Mouse (Mus musculus): ENCODE results near the gene Med20. TPM values are rescaled to one million over a fixed set of nuclear protein-coding genes. Genes with fewer than 3 reads are reported as not detected.
A peak's percentile ranks its signal among the peaks of the same experiment; 100 is the strongest.

Gene Med20
- polyA plus RNA-seq, 1 experiment = 25.3 TPM

DNA sequence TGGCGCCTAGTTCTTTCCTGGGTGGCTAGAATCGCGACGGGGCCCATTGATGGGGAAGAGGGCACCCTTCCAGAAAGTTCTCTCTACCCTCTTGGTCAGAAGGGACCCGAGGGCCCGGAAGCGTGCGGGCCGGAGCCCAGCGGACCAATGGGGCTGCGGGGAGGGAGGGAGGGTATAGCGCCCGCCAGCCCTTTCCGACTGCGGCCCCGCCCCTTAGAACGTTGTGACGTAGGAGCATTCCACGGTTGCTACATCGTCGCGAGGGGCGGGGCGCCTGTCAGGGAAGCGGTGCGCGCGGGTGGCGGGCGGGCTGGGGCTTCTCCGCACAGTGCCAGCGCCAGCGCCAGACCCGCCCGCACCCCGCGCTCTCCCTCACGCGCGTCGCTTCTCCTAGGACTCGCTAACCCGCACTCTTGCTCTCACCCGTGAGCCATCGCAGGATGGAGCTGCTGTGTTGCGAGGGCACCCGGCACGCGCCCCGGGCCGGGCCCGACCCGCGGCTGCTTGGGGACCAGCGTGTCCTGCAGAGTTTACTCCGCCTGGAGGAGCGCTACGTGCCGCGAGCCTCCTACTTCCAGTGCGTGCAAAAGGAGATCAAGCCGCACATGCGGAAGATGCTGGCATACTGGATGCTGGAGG, 18.0 kb upstream of the Med20 start:
- Histone ChIP-seq H3K4me1 (ENCODE audit: control insufficient read depth, insufficient read depth, low read length) (peaks cover 15% of the 10 kb centered on the region), H3K27me3 (replicated peaks; ENCODE audit: control insufficient read depth, insufficient read depth, low read length) (no peaks in the 10 kb centered on the region), H3K36me3 (ENCODE audit: control insufficient read depth, insufficient read depth, low read length) (no peaks in the 10 kb centered on the region), H3K4me3 (ENCODE audit: insufficient read depth, low read depth, low read length) (peak overlapping the region; percentile 90), H3K27ac (ENCODE audit: insufficient read depth, low read depth, low read length) (peak overlapping the region; percentile 76)
- WGBS = 1% methylated on average over 63 of the region's 63 CpGs
- TF ChIP-seq POLR2A (IDR thresholded peaks at IDR 0.05; ENCODE audit: low read depth, low read length) (peak; percentile 16), CTCF (conservative IDR thresholded peaks at IDR 0.05; ENCODE audit: insufficient read depth, insufficient read length, low read depth, low read length) (no peak)
- DNase-seq = peak; percentile 97

GRCm38 (mm10) chr17:47593854-47594182, 17.6 kb upstream of the Med20 start:
- no peaks in the 10 kb centered on the region for H3K27me3 ChIP-seq (replicated peaks; ENCODE audit: control insufficient read depth, insufficient read depth, low read length)
- under 1% methylated on average over 13 of the region's 13 CpGs for WGBS
- H3K36me3 ChIP-seq (ENCODE audit: control insufficient read depth, insufficient read depth, low read length) = no peaks in the 10 kb centered on the region
- peak overlapping the region; percentile 70 for H3K27ac ChIP-seq (ENCODE audit: insufficient read depth, low read depth, low read length)
- H3K4me3 ChIP-seq (ENCODE audit: insufficient read depth, low read depth, low read length) = peak overlapping the region; percentile 90
- no peak for DNase-seq
- TF ChIP-seq POLR2A (IDR thresholded peaks at IDR 0.05; ENCODE audit: low read depth, low read length) (no peak), CTCF (conservative IDR thresholded peaks at IDR 0.05; ENCODE audit: insufficient read depth, insufficient read length, low read depth, low read length) (no peak)
- H3K4me1 ChIP-seq (ENCODE audit: control insufficient read depth, insufficient read depth, low read length) = peaks cover 15% of the 10 kb centered on the region

DNA sequence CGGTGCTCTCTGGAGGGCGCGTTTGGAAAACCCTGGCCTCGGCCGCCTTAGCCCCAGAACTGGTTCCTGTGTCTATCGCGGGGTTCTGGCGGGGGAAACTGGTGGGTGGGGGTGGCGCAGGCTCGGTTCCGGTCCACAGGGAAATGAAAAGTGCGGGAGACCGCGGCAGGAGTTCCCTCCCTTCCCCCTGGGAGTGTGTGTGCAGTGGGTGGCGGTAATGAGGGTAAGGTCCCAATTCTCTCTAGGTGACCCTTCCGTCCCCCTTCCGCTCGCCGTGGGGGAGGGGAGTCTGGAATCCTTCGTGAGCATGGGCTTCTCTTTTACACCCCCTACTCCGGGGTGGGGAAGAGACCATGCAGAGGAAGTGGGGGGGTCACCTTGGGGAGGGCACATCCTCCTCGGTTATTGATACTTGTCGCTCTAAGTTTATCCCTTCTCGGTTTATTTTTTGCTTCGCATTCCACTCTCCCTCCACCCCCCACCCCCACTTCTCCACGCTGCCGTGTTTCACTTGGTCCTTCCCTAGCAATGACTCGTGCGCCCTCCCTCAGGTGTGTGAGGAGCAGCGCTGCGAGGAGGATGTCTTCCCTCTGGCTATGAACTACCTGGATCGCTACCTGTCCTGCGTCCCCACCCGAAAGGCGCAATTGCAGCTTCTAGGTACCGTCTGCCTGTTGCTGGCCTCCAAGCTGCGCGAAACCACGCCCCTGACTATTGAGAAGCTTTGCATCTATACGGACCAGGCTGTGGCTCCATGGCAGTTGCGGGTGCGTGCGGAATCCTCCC, 17.0 kb upstream of the Med20 start:
- peak; percentile 60 for DNase-seq
- 1% methylated on average over 43 of the region's 43 CpGs for WGBS
- peak overlapping the region; percentile 90 for H3K4me3 ChIP-seq (ENCODE audit: insufficient read depth, low read depth, low read length)
- TF ChIP-seq POLR2A (IDR thresholded peaks at IDR 0.05; ENCODE audit: low read depth, low read length) (no peak), CTCF (conservative IDR thresholded peaks at IDR 0.05; ENCODE audit: insufficient read depth, insufficient read length, low read depth, low read length) (no peak)
- H3K27ac ChIP-seq (ENCODE audit: insufficient read depth, low read depth, low read length) = peak overlapping the region; percentile 70
- peaks cover 15% of the 10 kb centered on the region for H3K4me1 ChIP-seq (ENCODE audit: control insufficient read depth, insufficient read depth, low read length)
- peaks cover 1% of the 10 kb centered on the region; the same call in 1 of the 2 replicates for H3K36me3 ChIP-seq (ENCODE audit: control insufficient read depth, insufficient read depth, low read length)
- H3K27me3 ChIP-seq (replicated peaks; ENCODE audit: control insufficient read depth, insufficient read depth, low read length) = no peaks in the 10 kb centered on the region

DNA sequence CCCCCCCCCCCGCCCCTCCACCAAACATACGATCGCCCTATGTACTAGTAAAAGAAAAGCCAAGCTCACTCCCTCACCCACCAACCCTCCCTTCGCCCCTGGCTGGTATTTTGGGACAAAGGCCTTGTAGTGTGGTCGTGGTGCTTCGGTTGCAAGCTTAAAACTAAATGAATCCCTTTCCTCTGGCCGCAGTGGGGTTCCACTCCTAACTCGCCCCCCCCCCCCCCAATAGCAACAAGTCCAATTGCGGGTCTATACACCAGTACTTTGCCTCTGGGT, 16.5 kb upstream of the Med20 start:
- H3K36me3 ChIP-seq (ENCODE audit: control insufficient read depth, insufficient read depth, low read length) = peaks cover 1% of the 10 kb centered on the region; the same call in 1 of the 2 replicates
- H3K4me1 ChIP-seq (ENCODE audit: control insufficient read depth, insufficient read depth, low read length) = peaks cover 15% of the 10 kb centered on the region

DNA sequence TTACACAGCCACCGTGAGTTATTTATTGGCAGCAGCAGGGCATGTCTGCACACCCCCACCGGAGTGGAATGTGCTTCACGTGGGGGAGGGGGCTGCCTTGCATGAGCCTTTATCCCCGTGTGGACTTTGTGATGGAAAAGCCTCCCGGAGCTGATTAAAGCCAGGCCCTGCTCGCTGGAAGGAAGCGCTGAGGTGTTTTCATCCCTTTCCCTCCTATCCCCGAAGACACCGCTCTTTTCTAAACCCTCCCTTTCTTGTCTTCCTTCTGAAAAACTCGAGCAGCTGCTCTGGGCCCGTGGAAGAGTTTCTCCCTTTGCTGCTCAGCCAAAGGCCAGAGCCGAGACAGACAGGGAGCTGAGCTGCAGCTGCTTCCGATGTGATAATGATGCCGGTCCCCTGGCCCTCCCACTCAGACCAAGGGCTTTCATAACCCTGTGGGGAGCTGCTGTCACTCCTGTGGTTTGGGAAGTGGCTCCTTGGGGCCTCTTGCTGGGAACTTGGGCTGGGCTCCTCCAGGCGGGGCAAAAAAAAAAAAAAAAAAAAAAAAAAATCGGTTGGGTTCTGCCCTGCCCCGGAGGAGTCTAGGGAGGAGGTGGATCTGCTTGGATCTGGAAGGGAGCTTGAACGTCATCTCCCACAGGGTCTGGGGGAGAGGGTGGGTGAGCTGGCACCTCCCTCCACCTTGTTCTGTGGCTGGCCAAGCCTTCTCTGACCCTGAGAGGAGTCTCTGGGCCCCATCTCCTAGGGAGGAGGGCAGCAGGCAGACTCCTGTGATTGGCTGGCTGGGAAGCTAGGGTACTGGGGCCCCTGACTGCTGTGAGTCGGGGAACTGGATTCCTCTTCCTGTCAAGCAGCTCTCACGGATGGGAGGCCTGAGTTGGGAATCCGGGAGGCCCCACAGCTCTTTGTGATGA, 15.9 kb upstream of the Med20 start:
- TF ChIP-seq POLR2A (IDR thresholded peaks at IDR 0.05; ENCODE audit: low read depth, low read length) = no peak
- TF ChIP-seq CTCF (conservative IDR thresholded peaks at IDR 0.05; ENCODE audit: insufficient read depth, insufficient read length, low read depth, low read length) = no peak
- Histone ChIP-seq H3K4me1 (ENCODE audit: control insufficient read depth, insufficient read depth, low read length) (peaks cover 15% of the 10 kb centered on the region), H3K4me3 (ENCODE audit: insufficient read depth, low read depth, low read length) (peak overlapping the region; percentile 90), H3K36me3 (ENCODE audit: control insufficient read depth, insufficient read depth, low read length) (peaks cover 1% of the 10 kb centered on the region; the same call in 1 of the 2 replicates), H3K27ac (ENCODE audit: insufficient read depth, low read depth, low read length) (peak overlapping the region; percentile 24; the same call in 1 of the 2 replicates), H3K27me3 (replicated peaks; ENCODE audit: control insufficient read depth, insufficient read depth, low read length) (no peaks in the 10 kb centered on the region)
- DNase-seq = peak; percentile 76
- WGBS = 14% methylated on average over 21 of the region's 21 CpGs

More for the DNA sequence above, 16.5 kb upstream of the Med20 start:
- H3K4me3 ChIP-seq (ENCODE audit: insufficient read depth, low read depth, low read length) = peak overlapping the region; percentile 90; the same call in 1 of the 2 replicates
- TF ChIP-seq CTCF (conservative IDR thresholded peaks at IDR 0.05; ENCODE audit: insufficient read depth, insufficient read length, low read depth, low read length) = no peak
- no peak for TF ChIP-seq POLR2A (IDR thresholded peaks at IDR 0.05; ENCODE audit: low read depth, low read length)
- DNase-seq = no peak
- H3K27ac ChIP-seq (ENCODE audit: insufficient read depth, low read depth, low read length) = no peak overlapping the region; the same call in 1 of the 2 replicates
- no peaks in the 10 kb centered on the region for H3K27me3 ChIP-seq (replicated peaks; ENCODE audit: control insufficient read depth, insufficient read depth, low read length)
- 5% methylated on average over 9 of the region's 9 CpGs for WGBS

DNA sequence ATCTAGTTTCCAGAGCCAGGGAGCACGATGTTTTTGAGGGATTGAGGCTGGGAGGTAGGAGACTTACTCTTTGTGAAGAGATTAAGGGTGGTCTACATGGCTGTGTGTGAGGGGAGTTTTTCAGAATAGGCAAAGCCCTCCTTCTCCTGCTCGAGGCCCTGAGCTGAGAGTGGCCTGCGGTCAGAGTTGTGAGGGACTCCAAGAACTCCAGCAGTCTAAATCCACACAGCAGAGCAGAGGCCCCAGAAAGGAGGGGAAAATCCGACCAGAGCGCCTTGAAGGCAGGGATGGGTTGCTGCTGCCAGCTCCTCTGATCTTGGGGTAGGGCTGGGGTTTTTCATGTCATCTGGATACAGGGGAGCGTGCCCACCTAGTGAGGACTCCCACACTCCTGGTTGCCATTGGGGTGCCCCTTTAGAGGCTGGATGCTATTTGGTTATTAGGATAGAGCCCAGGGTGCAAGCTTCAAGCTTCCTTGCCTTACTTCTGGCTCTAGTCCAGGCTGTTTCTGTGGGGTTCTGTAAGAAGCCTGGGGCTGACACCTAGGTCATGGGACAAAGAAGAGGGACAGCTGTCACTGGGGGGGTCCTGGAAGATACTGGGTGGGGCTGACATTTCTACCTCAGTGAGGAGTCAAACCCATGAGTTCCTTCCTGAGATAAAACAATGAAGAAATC, 15.1 kb upstream of the Med20 start:
- Histone ChIP-seq H3K4me3 (ENCODE audit: insufficient read depth, low read depth, low read length) (no peak overlapping the region), H3K36me3 (ENCODE audit: control insufficient read depth, insufficient read depth, low read length) (peaks cover 1% of the 10 kb centered on the region; the same call in 1 of the 2 replicates)
- 66% methylated on average over 6 of the region's 6 CpGs for WGBS

More for the DNA sequence above, 15.1 kb upstream of the Med20 start:
- no peak for DNase-seq
- Histone ChIP-seq H3K4me1 (ENCODE audit: control insufficient read depth, insufficient read depth, low read length) (peaks cover 15% of the 10 kb centered on the region), H3K27ac (ENCODE audit: insufficient read depth, low read depth, low read length) (no peak overlapping the region), H3K27me3 (replicated peaks; ENCODE audit: control insufficient read depth, insufficient read depth, low read length) (no peaks in the 10 kb centered on the region)
- no peak for TF ChIP-seq CTCF (conservative IDR thresholded peaks at IDR 0.05; ENCODE audit: insufficient read depth, insufficient read length, low read depth, low read length)
